Mouse (Mus musculus) liver, postnatal 0 days (tissue): Measurements from ENCODE around the gene Iqck.

Experiments used
- CTCF ChIP-seq: sonication (generic); IDR thresholded peaks from 2 replicates; pipeline ENCODE4 v1.5.1; 2016; ENCODE audit warnings: antibody characterized with exemption, low read depth
- EP300 ChIP-seq: IDR thresholded peaks from 2 replicates; pipeline ENCODE4 v1.6.1; 2016; ENCODE audit warnings: antibody characterized with exemption, low read depth, mild to moderate bottlenecking

- no peak for TF ChIP-seq CTCF
- no peak for TF ChIP-seq EP300
Measured at GRCm38 (mm10) chr7:118972306-118972705, 116.8 kb downstream of the Iqck start.
